8 mouse cellular contexts compared by ENCODE assay signal in the genomic region with DNA sequence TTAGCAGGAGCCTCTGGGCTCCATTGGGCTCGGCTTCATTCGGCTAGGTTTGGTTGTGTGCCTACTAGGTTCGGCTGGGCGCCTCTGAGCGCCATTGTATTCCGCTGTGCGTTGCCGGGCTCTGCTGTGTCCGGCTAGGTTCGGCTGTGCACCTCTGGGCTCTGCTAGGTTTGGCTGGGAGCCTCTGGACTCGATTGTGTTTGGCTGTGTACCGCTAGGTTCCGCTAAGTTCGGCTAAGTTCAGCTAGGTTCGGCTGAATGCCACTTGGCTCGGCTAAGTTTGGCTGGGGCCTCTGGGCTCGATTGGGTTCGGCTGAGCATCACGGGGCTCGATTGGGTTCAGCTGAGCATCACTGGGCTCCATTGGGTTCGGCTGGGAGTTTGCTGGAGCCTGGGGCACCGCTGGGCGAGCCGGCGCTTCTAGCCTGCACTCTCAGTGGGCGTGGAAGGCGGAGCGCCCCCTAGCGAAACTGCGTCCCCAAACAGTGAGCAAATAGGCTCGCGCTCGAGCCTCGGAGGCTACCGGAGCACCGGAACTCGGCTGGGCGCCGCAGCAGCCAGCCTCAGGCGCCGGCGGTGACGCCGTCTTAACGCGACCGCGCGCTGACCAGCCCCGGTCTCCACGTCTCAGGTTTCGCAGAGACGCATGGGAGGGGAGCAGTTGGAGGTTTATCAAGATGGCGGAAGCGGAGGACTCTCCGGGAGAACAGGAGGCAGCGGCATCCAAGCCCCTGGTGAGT. TPM values are rescaled to one million over a fixed set of nuclear protein-coding genes. Genes with fewer than 3 reads are reported as not detected.
DNase-seq lines count a peak whose midpoint lies in the region; ATAC-seq and TF ChIP-seq lines count a peak whose summit lies in the region.

No protein-coding gene starts in this region.

- TF ChIP-seq CTCF in left cerebral cortex, adult 2 months (IDR thresholded peaks at IDR 0.05) = peak; percentile 76

- H3K4me2 ChIP-seq in hindbrain, embryonic 16.5 days (ENCODE audit: low read length) = peak overlapping the region; percentile 52

- peaks cover 6% of the 10 kb centered on the region for H3K4me1 ChIP-seq in hindbrain, embryonic 16.5 days (ENCODE audit: control insufficient read depth, insufficient read depth, low read depth, low read length)

- peak; percentile 83 for ATAC-seq in hindbrain, embryonic 16.5 days
- ATAC-seq in megakaryocyte, adult 5-6 weeks (ENCODE audit: poor library complexity, severe bottlenecking) = peak; percentile 76

- 13% methylated on average over 40 of the region's 57 CpGs for WGBS in hindbrain, embryonic 16.5 days

- peak overlapping the region; percentile 68 for H3K9ac ChIP-seq in hindbrain, embryonic 16.5 days (ENCODE audit: low read depth, low read length)

- peak overlapping the region; percentile 91 for H3K27ac ChIP-seq in hindbrain, embryonic 16.5 days (ENCODE audit: low read depth, low read length)
- H3K27ac ChIP-seq in left cerebral cortex, adult 2 months = peak overlapping the region; percentile 90

- peak overlapping the region; percentile 59 for H3K4me3 ChIP-seq in hindbrain, embryonic 16.5 days (ENCODE audit: low read length)
- peak overlapping the region; percentile 49 for H3K4me3 ChIP-seq in left cerebral cortex, adult 2 months

- peak; percentile 91 for DNase-seq in T-cell, adult 2 months (ENCODE audit: low spot score)
- DNase-seq in cerebellum, postnatal 36 days = peak; percentile 93 to 94
- DNase-seq in frontal cortex, postnatal 36 days (ENCODE audit: low spot score in 2 of 2) = peak; percentile 89 to 94
- DNase-seq in left cerebral cortex, adult 2 months (ENCODE audit: extremely low spot score in 1 of 2, low spot score in 2 of 2) = peak; percentile 90 to 92
- DNase-seq in right cerebral cortex, adult 2 months (ENCODE audit: low spot score in 2 of 2) = peak; percentile 92
- DNase-seq in urinary bladder, postnatal 14 days (ENCODE audit: low spot score) = peak; percentile 93

- H3K36me3 ChIP-seq in hindbrain, embryonic 16.5 days (ENCODE audit: control insufficient read depth, insufficient read depth, low read length) = no peaks in the 10 kb centered on the region; the same call in 1 of the 2 replicates

- intact Hi-C loops in left cerebral cortex, adult 2 months (cut with DNase I) = loop anchor here (1.0 kb wide), 1 partner anchor 47 kb away; no protein-coding TSS in a partner anchor

- no peaks in the 10 kb centered on the region for H3K9me3 ChIP-seq in hindbrain, embryonic 16.5 days (ENCODE audit: control insufficient read depth, low read length)

- no peaks in the 10 kb centered on the region for H3K27me3 ChIP-seq in hindbrain, embryonic 16.5 days (replicated peaks; ENCODE audit: control insufficient read depth, insufficient read depth, low read length)

RNA-seq across cellular contexts. Expression of a gene that starts 1.6 kb away (rescaled TPM):
- polyA plus RNA-seq in hindbrain, embryonic 16.5 days (2015; fragmentation: Nextera tagmentation; extraction: Ambion mirVana) = 16.7 and 18.8 TPM in 2 replicates
- 10 to 100 TPM; 36.0 to 37.2 TPM for total RNA-seq in left cerebral cortex, adult 2 months (2021)
- 15.9 and 17.1 TPM in 2 replicates for total RNA-seq in megakaryocyte, adult 5-6 weeks (2015)
- total RNA-seq in megakaryocyte, adult 5-6 weeks (2017) = 19.0 and 22.8 TPM in 2 replicates

RNA-seq across cellular contexts. Expression of a gene that starts 46.9 kb away (rescaled TPM):
- 39.9 and 42.1 TPM in 2 replicates for polyA plus RNA-seq in hindbrain, embryonic 16.5 days (2015; fragmentation: Nextera tagmentation; extraction: Ambion mirVana)
- total RNA-seq in left cerebral cortex, adult 2 months (2021) = 10 to 100 TPM; 36.9 to 42.1 TPM
- 2.3 and 3.9 TPM in 2 replicates for total RNA-seq in megakaryocyte, adult 5-6 weeks (2015)
- total RNA-seq in megakaryocyte, adult 5-6 weeks (2017) = 2.6 and 4.8 TPM in 2 replicates

Comparison
In these comparisons a context has a peak if more than half of its experiments do, and no peak if none do; other contexts are left out.
1. Peak in every context shown above with its lines: DNase-seq, ATAC-seq, H3K4me3 ChIP-seq and H3K27ac ChIP-seq.
2. RNA of a gene that starts 46.9 kb away (total RNA-seq): 36.9 to 42.1 TPM in left cerebral cortex, adult 2 months; 2.3 to 4.8 TPM in megakaryocyte, adult 5-6 weeks; every median in the first group is over 4 times any median in the second.